Mouse (Mus musculus) limb, embryonic 10.5 days (tissue): ENCODE results near the gene Ppp2r5e. TPM values are rescaled to one million over a fixed set of nuclear protein-coding genes. Genes with fewer than 3 reads are reported as not detected.

Experiments used
- DNase-seq: peaks from one replicate; pipeline ENCODE4 v3.0.0-alpha.2; 2017; ENCODE audit warnings: low spot score
- H3K27ac ChIP-seq: fragments of 300-500 bp; sonication (generic); 2 replicates; pipeline ENCODE4 v1.5.1; 2016; ENCODE audit warnings: mild to moderate bottlenecking
- H3K27me3 ChIP-seq: fragments of 300-500 bp; sonication (generic); 2 replicates; pipeline ENCODE4 v1.6.1; 2016; ENCODE audit warnings: low read depth, mild to moderate bottlenecking; ENCODE audit not compliant: poor library complexity, severe bottlenecking
- H3K36me3 ChIP-seq: fragments of 300-500 bp; sonication (generic); 2 replicates; pipeline ENCODE4 v1.6.1; 2016; ENCODE audit warnings: mild to moderate bottlenecking, moderate library complexity
- H3K4me1 ChIP-seq: fragments of 300-500 bp; sonication (generic); 2 replicates; pipeline ENCODE4 v1.6.1; 2016
- H3K4me3 ChIP-seq: fragments of 300-500 bp; sonication (generic); 2 replicates; pipeline ENCODE4 v1.5.1; 2016; ENCODE audit warnings: mild to moderate bottlenecking, moderate library complexity
- H3K9me3 ChIP-seq: fragments of 300-500 bp; sonication (generic); replicated peaks from 2 replicates; pipeline ENCODE4 v1.6.1; 2016; ENCODE audit warnings: mild to moderate bottlenecking
- WGBS: fragments of 180-500 bp; shearing (Covaris S2); methylation state at CpG from one replicate; pipeline ENCODE4 v1.1.7; 2016; 5-methylcytosine and 5-hydroxymethylcytosine counted together
- polyA plus RNA-seq: library from polyadenylated mRNA; unstranded; fragments of >200 nt; fragmentation: Nextera tagmentation; extraction: Ambion mirVana; gene quantifications from 2 replicates; pipeline ENCODE4 v1.2.1, GENCODE M21; 2016

Ppp2r5e gene
- 12.6 and 12.7 TPM in 2 replicates for polyA plus RNA-seq

- DNase-seq = peak; percentile 100
- Histone ChIP-seq H3K4me1 (peaks cover 28% of the 10 kb centered on the region), H3K27me3 (no peaks in the 10 kb centered on the region), H3K4me3 (peak within 1 kb of the TSS; percentile 100), H3K9me3 (no peaks in the 10 kb centered on the region), H3K36me3 (peaks cover 20% of the 10 kb centered on the region), H3K27ac (peak within 1 kb of the TSS; percentile 94)
- under 1% methylated on average over 72 of the region's 72 CpGs for WGBS
Observed at GRCm38 (mm10) chr12:75596154-75597002, at the start of gene Ppp2r5e. Gene Ppp2r5e (minus strand): TSS chr12:75596245.

- peaks cover 6% of the 10 kb centered on the region; the same call in 1 of the 2 replicates for H3K4me1 ChIP-seq
- WGBS = 94% methylated on average over 1 of the region's 1 CpGs
- no peak overlapping the region for H3K27ac ChIP-seq
- H3K36me3 ChIP-seq = peaks cover 6% of the 10 kb centered on the region; the same call in 1 of the 2 replicates
- no peaks in the 10 kb centered on the region for H3K27me3 ChIP-seq
- DNase-seq = no peak
- H3K4me3 ChIP-seq = no peak overlapping the region
- H3K9me3 ChIP-seq = no peaks in the 10 kb centered on the region
Observed at GRCm38 (mm10) chr12:75645780-75646179, 49.7 kb upstream of the Ppp2r5e start.

GRCm38 (mm10) chr12:75641726-75642125, 45.7 kb upstream of the Ppp2r5e start:
- H3K4me1 ChIP-seq = no peaks in the 10 kb centered on the region
- DNase-seq = no peak
- no peaks in the 10 kb centered on the region for H3K36me3 ChIP-seq
- H3K27me3 ChIP-seq = no peaks in the 10 kb centered on the region
- no peaks in the 10 kb centered on the region for H3K9me3 ChIP-seq
- no peak overlapping the region for H3K27ac ChIP-seq
- no peak overlapping the region for H3K4me3 ChIP-seq
- WGBS = 98% methylated on average over 1 of the region's 1 CpGs

- no peaks in the 10 kb centered on the region for H3K27me3 ChIP-seq
- H3K4me3 ChIP-seq = no peak overlapping the region
- H3K9me3 ChIP-seq = no peaks in the 10 kb centered on the region
- H3K27ac ChIP-seq = no peak overlapping the region
- 95% methylated on average over 2 of the region's 2 CpGs for WGBS
- H3K36me3 ChIP-seq = 0 out of 2 replicates have a peak, but pooled peaks cover 1% of the 10 kb centered on the region
- DNase-seq = no peak
- H3K4me1 ChIP-seq = no peaks in the 10 kb centered on the region
Observed at GRCm38 (mm10) chr12:75638345-75638744, 42.3 kb upstream of the Ppp2r5e start.

- Histone ChIP-seq H3K27ac (no peak overlapping the region), H3K9me3 (no peaks in the 10 kb centered on the region), H3K27me3 (no peaks in the 10 kb centered on the region), H3K4me1 (no peaks in the 10 kb centered on the region), H3K4me3 (no peak overlapping the region), H3K36me3 (peaks cover 14% of the 10 kb centered on the region)
- DNase-seq = no peak
- WGBS = 93% methylated on average over 3 of the region's 3 CpGs
Observed at GRCm38 (mm10) chr12:75637103-75637502, 41.1 kb upstream of the Ppp2r5e start.

GRCm38 (mm10) chr12:75635771-75636430, 39.9 kb upstream of the Ppp2r5e start:
- DNase-seq = no peak
- H3K27ac ChIP-seq = no peak overlapping the region
- no peaks in the 10 kb centered on the region for H3K4me1 ChIP-seq
- no peaks in the 10 kb centered on the region for H3K27me3 ChIP-seq
- 95% methylated on average over 10 of the region's 10 CpGs for WGBS
- H3K4me3 ChIP-seq = no peak overlapping the region
- H3K36me3 ChIP-seq = peaks cover 15% of the 10 kb centered on the region
- H3K9me3 ChIP-seq = no peaks in the 10 kb centered on the region

GRCm38 (mm10) chr12:75629618-75630017, 33.6 kb upstream of the Ppp2r5e start:
- WGBS = 63% methylated on average over 1 of the region's 1 CpGs

GRCm38 (mm10) chr12:75623292-75623691, 27.2 kb upstream of the Ppp2r5e start:
- Histone ChIP-seq H3K36me3 (no peaks in the 10 kb centered on the region), H3K4me1 (no peaks in the 10 kb centered on the region), H3K27me3 (no peaks in the 10 kb centered on the region), H3K4me3 (no peak overlapping the region), H3K27ac (no peak overlapping the region), H3K9me3 (no peaks in the 10 kb centered on the region)
- DNase-seq = no peak
- WGBS = 94% methylated on average over 5 of the region's 5 CpGs

More at GRCm38 (mm10) chr12:75629618-75630017, 33.6 kb upstream of the Ppp2r5e start:
- Histone ChIP-seq H3K27ac (no peak overlapping the region), H3K4me1 (no peaks in the 10 kb centered on the region), H3K36me3 (peaks cover 15% of the 10 kb centered on the region), H3K9me3 (no peaks in the 10 kb centered on the region), H3K27me3 (no peaks in the 10 kb centered on the region), H3K4me3 (no peak overlapping the region)
- DNase-seq = no peak

DNA sequence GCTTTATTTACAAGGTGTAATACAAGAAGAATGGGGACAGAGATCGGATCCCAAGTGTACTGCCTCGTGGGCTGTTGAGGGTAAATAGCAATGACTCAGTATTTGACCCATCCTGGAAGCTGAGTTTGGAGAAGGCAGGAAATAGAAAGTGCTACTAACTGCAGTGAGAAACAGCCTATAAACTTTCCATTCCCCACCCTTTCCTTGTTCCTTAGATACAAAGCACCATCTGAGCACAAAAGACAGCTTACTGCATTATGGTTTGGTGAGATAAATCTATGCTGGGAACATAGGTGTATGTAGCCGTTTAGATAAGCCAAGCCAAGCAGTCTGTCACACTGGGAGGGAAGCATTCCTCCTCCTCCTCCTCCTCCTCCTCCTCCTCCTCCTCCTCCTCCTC, 26.8 kb upstream of the Ppp2r5e start:
- Histone ChIP-seq H3K36me3 (no peaks in the 10 kb centered on the region), H3K9me3 (no peaks in the 10 kb centered on the region), H3K4me1 (no peaks in the 10 kb centered on the region), H3K27me3 (no peaks in the 10 kb centered on the region), H3K27ac (no peak overlapping the region), H3K4me3 (no peak overlapping the region)
- 86% methylated on average over 3 of the region's 3 CpGs for WGBS
- no peak for DNase-seq

DNA sequence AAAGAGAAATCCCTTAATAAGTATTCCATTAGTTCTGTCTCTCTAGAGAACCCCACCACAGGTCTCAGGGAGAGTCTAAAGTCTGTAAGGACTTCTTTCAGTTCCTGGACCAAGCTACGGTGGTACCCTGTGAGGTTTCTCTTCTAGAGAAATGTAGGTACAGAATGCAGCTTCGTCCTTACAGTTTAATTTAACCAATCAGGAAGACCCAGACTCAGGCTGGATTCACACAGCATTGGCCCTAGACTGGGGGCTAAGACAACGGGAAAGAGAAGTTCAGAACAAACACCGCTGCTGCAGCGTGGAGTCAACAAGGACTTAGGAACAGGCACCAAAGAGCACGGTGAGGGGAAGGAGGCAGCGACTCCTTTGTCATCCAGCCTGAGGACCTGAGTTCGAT, 20.8 kb upstream of the Ppp2r5e start:
- no peak for DNase-seq
- Histone ChIP-seq H3K9me3 (no peaks in the 10 kb centered on the region), H3K4me1 (peaks cover 7% of the 10 kb centered on the region), H3K4me3 (no peak overlapping the region), H3K27ac (no peak overlapping the region), H3K27me3 (no peaks in the 10 kb centered on the region), H3K36me3 (no peaks in the 10 kb centered on the region)
- 63% methylated on average over 8 of the region's 8 CpGs for WGBS

- peak overlapping the region; percentile 42 for H3K4me3 ChIP-seq
Observed at GRCm38 (mm10) chr12:75616158-75616791, 20.2 kb upstream of the Ppp2r5e start.

GRCm38 (mm10) chr12:75615556-75615955, 19.5 kb upstream of the Ppp2r5e start:
- Histone ChIP-seq H3K9me3 (no peaks in the 10 kb centered on the region), H3K36me3 (no peaks in the 10 kb centered on the region), H3K4me3 (peak overlapping the region; percentile 42; the same call in 1 of the 2 replicates), H3K27me3 (no peaks in the 10 kb centered on the region), H3K4me1 (peaks cover 7% of the 10 kb centered on the region), H3K27ac (no peak overlapping the region)
- no peak for DNase-seq
- WGBS = 63% methylated on average over 3 of the region's 3 CpGs

More at GRCm38 (mm10) chr12:75616158-75616791, 20.2 kb upstream of the Ppp2r5e start:
- no peaks in the 10 kb centered on the region for H3K36me3 ChIP-seq
- no peaks in the 10 kb centered on the region for H3K9me3 ChIP-seq
- no peaks in the 10 kb centered on the region for H3K27me3 ChIP-seq
- peak; percentile 62 for DNase-seq
- peaks cover 7% of the 10 kb centered on the region for H3K4me1 ChIP-seq
- no peak overlapping the region for H3K27ac ChIP-seq
- 8% methylated on average over 24 of the region's 24 CpGs for WGBS

DNA sequence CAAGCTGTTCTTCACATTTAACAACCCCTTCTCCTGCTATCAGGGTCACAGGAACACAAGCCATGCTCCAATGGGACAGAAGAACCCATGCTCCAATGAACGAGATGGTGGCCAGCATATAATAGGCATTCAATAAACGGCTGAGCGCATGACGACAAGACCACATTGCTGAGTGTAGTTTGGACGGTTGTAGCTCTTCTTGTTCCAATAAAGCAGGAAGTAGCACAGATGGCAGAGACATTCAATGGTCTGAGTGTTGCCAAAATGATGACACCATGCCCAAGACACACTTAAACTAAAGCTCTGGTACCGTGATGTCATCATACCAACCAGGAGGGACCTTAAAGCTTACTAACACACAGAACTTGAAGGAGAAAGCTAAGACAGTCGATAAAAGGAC, 16.7 kb upstream of the Ppp2r5e start:
- Histone ChIP-seq H3K4me3 (no peak overlapping the region), H3K27me3 (no peaks in the 10 kb centered on the region), H3K9me3 (no peaks in the 10 kb centered on the region), H3K36me3 (no peaks in the 10 kb centered on the region), H3K27ac (no peak overlapping the region), H3K4me1 (peaks cover 7% of the 10 kb centered on the region)
- no peak for DNase-seq
- 86% methylated on average over 7 of the region's 7 CpGs for WGBS
